Mouse (Mus musculus): ENCODE data around the gene Gm42791.

The Gm42791 gene

GRCm38 (mm10) chr5:149007295-149007646 lies 12.3 kb upstream of the Gm42791 start:
- no peak for DNase-seq

DNA sequence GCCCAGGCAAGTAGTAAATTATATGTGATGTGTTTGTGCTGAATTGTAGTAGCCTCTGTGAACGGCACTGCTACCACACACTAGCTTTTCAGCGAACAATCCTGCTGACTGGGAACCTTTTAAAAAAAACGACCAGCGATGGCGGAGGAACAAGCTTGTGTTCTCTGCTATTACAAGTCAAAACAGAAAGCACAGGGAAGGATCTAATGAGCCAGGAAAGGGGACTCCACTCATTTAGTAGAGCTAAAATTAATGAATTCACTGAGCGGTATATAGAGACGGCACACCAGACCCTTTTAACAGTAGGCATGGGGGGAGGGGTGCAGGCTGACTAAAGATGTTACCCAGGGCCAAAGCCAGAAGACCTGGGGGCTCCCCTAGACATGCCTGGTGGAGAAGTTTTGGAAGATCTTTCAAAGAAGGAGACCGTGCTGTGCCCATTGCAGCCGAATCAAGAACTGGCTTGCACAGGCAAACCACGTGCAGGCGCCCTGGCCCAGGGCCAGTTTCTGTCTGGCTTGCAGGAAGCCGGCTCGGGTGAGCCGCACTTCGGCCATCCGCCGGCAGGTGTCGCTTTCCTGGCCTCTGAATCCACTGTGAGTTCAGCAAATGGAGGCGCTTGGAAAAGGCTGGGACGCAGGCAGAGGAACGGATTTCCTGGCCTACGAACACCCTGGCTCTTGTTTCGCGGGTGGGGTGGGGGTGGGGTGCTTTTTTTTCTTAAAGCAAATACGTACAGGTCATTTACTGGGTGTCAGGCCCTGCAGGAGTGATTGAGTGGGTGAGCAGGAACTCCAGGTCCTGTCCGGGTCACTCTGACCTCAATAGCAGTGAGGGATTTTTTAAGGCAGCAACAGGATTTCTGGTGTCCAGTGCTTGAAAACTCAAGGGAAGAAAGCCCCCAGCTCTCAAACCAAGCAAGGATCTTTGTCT lies 11.7 kb upstream of the Gm42791 start:
- peak; percentile 99 to 100 for DNase-seq

- no peak for DNase-seq
Observed at GRCm38 (mm10) chr5:149005701-149006361, 10.9 kb upstream of the Gm42791 start.

- DNase-seq = no peak
Observed at GRCm38 (mm10) chr5:149005083-149005482, 10.1 kb upstream of the Gm42791 start.

- DNase-seq = no peak
Observed at GRCm38 (mm10) chr5:149003137-149003536, 8.2 kb upstream of the Gm42791 start.

GRCm38 (mm10) chr5:149002803-149003115 lies 7.8 kb upstream of the Gm42791 start:
- DNase-seq = peak; percentile 64 to 77

DNA sequence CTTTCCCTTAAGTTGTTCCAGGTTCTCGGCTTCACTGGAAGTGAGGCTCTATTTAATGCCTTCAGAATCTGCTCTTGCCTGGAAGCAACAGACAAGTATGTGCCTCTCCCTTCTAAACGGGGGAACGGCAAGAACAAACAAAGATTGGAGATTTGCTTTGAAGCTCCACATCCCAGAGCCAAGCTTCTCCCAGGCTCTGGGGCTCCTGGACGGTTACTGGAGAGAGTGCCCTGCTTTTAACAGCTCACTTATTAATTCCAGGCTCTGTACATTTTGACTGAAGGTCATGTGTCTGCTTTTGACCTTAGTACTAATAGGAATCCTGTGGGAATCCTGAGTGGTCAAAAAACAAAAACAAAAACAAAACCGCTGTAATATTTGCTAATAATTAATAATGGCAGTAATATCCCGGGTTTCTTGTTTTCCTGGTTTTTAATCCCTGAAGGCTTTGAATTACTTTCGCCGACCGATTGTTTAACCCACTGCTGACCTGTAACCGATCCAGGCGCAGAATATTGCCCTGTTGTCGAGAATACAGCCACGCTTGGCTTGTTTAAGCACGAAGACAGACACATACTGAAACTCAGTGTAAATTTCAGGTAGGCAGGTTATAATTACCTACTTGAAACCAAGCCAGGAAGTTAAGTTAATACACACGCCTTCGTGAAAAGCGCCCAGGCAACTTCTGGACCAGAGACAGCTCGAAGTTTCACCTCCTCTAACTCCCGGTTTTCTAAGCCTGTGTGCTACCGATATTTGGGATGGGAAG lies 7.3 kb upstream of the Gm42791 start:
- DNase-seq = peak; percentile 51 to 74

GRCm38 (mm10) chr5:148999802-149000201 lies 4.9 kb upstream of the Gm42791 start:
- no peak for DNase-seq

DNA sequence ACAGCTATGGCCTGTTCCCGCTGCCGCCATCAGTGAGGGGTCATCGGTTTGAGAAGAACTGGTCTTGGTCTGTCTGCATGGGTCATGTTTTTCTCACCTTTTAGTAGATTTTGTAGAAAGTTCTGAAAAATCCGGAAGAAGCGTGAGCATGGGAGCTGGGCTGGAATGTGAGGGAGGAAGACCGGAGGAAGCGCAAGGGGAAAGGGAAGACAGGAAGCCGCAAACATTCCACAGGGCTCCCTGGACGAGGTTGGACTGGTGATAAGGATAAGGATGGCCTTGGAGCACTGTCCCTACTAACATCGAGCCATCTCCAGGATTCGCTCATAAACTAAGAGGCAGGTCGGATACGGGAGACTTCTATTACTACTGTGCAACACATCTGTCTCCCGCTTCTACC lies 3.6 kb upstream of the Gm42791 start:
- DNase-seq = no peak

DNA sequence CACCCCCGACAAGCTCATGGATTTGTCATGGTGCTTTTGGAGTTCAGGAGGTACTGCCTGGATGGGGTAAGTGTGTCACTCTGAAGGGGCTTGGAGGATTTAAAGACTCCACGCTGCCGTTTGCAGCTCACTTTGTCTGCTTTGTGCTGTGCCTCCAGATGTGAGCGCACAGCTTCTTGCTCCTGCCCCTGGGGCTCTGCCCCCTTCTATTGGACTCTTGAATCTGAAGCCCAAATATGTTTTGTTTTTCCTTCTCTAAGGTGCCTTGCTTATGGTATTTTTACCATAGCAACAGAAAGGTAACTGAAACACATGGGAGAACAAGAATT lies 1.7 kb upstream of the Gm42791 start:
- DNase-seq = no peak

- peak; percentile 13 to 69 for DNase-seq
Observed at GRCm38 (mm10) chr5:148995962-148996708, 1.2 kb upstream of the Gm42791 start.

- no peak for DNase-seq
Observed at GRCm38 (mm10) chr5:148994311-148994705, 639 bp downstream of the Gm42791 start.

DNA sequence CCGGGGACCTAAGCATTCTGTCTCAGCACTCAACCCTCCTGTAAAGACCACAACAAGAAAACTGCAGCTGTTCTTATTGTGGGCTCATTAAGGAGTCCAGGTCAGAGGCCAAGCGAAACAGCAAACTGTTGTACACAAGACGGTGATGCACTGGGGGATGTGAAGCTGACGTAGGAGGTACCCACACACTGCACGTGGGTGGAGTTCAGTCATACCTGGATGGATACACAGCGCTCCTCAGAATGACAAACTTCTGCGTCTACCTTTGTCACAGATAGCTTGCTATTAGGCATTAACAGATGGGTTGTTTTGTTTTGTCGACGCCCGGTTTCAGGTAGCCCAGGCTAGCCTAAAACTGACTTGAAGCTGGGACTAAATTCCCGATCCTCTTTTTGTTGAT lies 2.3 kb downstream of the Gm42791 start:
- DNase-seq = no peak

- DNase-seq = peak; percentile 70 to 83
Observed at GRCm38 (mm10) chr5:148990891-148991311, 4.0 kb downstream of the Gm42791 start.

DNA sequence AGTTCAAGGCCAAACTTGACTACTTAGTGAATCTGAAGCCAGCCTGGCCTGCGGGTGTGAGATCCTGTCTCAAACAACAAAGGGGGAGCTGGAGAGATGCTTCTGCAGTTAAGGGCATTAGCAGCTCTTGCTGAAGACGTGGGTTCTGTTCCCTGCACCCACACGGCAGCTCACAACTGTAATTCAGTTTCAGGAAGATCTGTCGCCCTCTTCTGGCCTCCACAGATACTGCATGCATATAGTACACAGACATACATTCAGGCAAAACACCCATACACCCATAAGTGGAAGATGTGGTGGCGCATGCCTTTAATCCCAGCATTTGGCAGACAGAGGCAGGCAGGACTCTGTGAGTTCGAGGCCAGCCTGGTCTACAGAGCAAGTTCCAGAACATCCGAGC lies 5.5 kb downstream of the Gm42791 start:
- DNase-seq = peak in 1 of 2 experiments; percentile 55

- DNase-seq = no peak
Observed at GRCm38 (mm10) chr5:148984961-148985360, 10.0 kb downstream of the Gm42791 start.

- DNase-seq = no peak
Observed at GRCm38 (mm10) chr5:148983696-148984095, 11.3 kb downstream of the Gm42791 start.

DNA sequence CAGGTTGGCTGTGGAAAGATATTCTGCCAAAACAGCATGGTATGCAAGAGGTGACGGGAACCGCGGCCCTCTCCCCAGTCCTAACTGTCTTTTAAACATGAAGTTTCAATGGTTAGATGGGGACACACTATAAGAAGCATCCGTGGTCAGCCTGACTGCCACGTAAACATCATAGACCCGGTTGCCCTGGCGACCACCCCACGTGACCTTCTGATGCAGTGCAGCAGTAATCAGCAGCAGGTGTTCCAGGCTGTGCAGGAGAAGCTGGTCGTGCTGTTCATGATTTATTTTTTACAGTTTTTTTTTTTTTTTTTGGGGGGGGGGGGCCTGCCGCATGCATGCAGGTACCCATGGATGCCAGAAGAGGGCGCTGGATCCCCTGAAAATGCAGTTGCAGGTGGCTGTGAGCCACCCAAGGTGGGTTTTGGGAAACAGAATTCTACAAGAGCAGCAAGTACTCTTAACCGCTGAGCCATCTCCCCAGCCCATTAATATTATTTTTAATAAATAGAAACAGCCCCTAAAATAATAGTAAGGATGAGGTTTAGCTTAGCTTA lies 11.8 kb downstream of the Gm42791 start:
- no peak for DNase-seq

GRCm38 (mm10) chr5:148982396-148982795 lies 12.6 kb downstream of the Gm42791 start:
- no peak for DNase-seq

DNA sequence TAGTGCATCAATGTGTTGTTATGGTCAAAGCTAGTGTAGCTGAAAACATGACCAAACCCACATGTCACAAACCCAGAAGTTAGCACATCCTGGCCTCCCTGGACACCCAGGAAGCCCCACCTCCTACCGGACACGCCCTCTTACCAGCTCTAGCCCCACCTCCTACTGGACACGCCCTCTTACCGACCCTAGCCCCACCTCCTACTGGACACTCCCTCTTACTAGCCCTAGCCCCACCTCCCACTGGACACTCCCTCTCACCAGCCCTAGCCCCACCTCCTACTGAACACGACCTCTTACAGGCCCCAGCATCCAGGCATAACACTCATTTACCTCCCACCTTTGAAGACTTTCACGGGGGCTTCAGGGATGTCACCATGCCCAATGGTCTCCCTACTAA lies 14.3 kb downstream of the Gm42791 start:
- peak; percentile 63 to 84 for DNase-seq

GRCm38 (mm10) chr5:148978458-148979165 lies 16.3 kb downstream of the Gm42791 start:
- peak; percentile 80 to 93 for DNase-seq
